Mouse (Mus musculus): ENCODE data around the gene Klf1.

DNA sequence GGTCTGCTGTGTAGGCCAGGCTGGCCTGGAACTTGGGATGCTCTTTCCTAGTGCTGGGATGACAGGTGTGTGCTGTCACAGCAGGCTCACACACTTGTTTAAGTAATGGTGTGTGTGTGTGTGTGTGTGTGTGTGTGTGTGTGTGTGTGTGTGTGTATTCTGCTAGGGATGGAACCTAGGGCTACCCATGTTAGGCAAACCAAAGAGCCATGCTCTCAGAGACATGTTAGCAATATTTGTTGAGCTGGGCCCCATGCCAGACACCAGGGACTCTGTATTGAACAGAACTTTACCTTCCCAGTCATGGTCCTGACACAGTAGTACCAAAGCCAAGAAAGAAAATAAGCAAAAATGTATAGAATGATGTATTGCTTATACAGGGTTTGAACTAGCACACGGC is 25.8 kb downstream of the Klf1 start:
- TF ChIP-seq CTCF (IDR thresholded peaks at IDR 0.05; ENCODE audit: extremely low read depth, insufficient read depth, low read length) (no peak), POLR2A (IDR thresholded peaks at IDR 0.05; ENCODE audit: extremely low read depth, insufficient read depth, low read length) (no peak)

All from cortical plate, adult 2 months (tissue).